Mouse (Mus musculus) stomach, adult 2 months (tissue): Measurements from ENCODE around the gene Pard6a. TPM values are rescaled to one million over a fixed set of nuclear protein-coding genes. Genes with fewer than 3 reads are reported as not detected.

ENCODE experiments used
- polyA plus RNA-seq: library from polyadenylated mRNA; depleted of rRNA; stranded (reverse); fragments of >200 nt; gene quantifications from 2 replicates; pipeline ENCODE4 v1.2.3, GENCODE M21; 2012; rRNA removed

Gene Pard6a
- polyA plus RNA-seq: 11.7 and 17.9 TPM in 2 replicates

DNA sequence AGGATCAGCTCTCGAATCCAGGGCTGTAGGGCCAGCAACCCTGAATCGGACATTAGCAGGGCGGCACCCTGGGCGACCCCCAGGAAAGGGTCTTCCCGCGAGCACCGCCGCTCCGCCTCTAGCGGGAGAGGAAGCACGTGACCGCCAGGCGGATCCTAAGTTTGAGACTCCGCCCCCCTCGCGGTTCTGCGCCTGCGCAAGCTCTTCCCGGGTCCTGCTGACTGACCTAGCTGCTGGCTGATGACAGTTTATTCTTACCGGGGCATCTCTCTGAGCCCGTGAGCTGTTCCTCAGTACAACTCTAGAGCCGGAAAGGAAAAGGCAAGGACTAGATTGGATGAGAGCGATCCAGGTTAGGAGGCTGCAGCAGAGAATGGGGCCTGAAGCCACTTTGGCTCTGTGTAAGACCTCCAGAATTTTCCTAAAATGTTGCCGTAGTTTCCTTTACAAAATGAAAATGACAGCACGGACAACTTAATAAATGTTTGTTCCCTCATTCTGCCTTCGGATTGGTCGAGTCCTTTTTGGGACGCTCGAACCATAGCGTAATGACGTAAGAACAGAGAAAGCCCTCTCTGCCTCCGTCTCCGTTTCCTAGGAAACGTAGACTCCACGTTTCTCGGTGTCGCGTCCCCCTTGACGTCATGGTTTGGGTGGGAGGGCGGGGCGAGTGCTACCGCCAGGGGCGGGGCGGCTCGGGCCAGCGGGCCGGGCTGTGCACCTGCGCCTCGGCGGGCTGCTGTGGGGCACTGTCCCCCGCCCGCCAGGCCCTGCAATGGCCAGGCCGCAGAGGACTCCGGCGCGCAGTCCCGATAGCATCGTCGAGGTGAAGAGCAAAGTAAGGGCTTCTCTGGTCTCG lies at the start of gene Pard6a, which contains the start of gene Acd:
TSS of gene Pard6a (plus strand) at position 183 of the 859 bp plus-strand sequence.
TSS of gene Acd (minus strand) at position 137 of the 859 bp plus-strand sequence.

DNA sequence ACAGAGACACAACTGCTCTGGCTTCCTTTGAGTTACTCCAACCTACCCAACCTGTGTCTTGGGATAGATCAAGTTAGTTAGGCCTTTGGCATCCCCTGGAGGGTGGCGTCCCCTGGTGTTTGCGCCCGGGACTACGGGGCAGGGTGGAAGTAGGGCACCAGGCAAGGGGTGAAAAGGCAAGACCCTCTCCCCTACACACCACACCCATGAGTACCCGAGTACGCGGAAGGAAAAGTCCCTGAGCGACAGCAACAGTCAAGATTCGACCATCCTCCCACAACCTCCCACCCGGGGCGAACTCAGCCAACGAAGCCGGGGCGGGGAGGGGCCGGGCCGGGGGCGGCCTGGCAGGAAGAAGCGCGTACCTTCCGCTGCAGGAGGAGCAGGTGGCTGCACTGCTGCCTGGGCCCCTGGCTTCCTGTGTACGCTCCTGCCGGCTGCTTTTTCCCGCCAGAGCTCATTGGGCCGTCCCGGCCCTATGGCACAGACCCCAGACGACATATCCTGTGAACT lies 15.1 kb upstream of the Pard6a start, which contains the start of gene Carmil2:
TSS of gene Carmil2 (plus strand) at position 479 of the 513 bp plus-strand sequence.

DNA sequence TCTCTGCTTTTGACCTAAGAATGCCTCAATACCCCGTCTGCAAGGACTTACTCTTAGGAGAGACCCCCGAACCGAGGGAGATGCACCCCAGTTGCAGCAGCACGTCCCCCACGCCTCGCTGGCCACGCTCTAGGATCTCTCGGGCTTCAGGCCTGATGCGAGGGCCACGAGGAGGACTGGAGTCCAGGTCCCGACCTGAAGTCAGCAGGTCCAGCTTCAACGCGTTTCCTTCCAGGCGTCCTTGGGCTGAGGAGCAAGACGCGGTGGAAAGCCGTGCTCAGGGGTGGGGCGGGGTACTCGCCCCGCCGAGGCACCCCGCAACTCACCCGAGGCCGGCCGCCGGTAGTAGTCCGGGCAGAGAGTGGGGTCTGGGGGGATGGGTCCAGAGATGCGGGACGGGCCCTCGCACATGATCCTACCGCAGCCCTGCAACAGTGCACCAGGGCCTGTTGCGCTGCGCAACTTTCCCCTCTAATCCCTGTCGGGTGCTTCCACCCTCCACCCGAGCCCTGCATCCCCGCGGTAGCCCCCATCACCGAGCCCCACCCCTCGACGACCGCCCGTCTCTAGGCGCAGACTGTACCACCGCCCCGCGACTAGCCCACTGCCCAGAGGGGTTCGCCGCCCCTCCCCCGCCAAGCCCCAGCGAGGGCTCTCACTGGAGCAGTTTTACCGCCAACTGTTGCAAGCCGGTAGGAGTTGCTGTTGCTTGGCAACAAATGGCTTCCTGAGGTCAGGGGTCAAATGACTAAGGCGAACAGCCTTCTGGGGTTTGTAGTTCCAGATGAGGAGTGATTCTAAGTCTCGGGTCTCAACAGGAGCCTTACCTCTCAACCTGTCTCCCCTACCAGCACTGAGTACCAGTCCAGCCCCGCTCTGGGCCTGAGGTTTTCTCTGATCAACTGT lies 6.8 kb downstream of the Pard6a start, which contains the start of the genes 4933405L10Rik and Enkd1:
TSS of gene 4933405L10Rik (plus strand) at position 158 of the 906 bp plus-strand sequence.
TSS of gene Enkd1 (minus strand) at position 713 of the 906 bp plus-strand sequence.

Other genes starting within 250 kb of the Pard6a start
- gene Tppp3, start 229.6 kb upstream of the Pard6a start, polyA plus RNA-seq: 112 and 143 TPM in 2 replicates
- 35.4 and 36.1 TPM in 2 replicates for gene Zdhhc1, start 204.2 kb upstream of the Pard6a start, polyA plus RNA-seq
- gene Hsd11b2, start 182.4 kb upstream of the Pard6a start, polyA plus RNA-seq: 3.3 and 3.7 TPM in 2 replicates
- 44.6 and 47.3 TPM in 2 replicates for gene Atp6v0d1, start 135.1 kb upstream of the Pard6a start, polyA plus RNA-seq
- gene Ripor1, start 95.9 kb upstream of the Pard6a start, polyA plus RNA-seq: 12.1 and 15.4 TPM in 2 replicates
- gene Ctcf, start 64.6 kb upstream of the Pard6a start, polyA plus RNA-seq: 3.0 and 5.4 TPM in 2 replicates
- 0.28 and 0.55 TPM in 2 replicates for gene Agrp, start 63.8 kb upstream of the Pard6a start, polyA plus RNA-seq
- gene Carmil2, start 14.9 kb upstream of the Pard6a start, polyA plus RNA-seq: 0.63 and 0.81 TPM in 2 replicates
- gene Acd, start within 50 bp of the Pard6a start, polyA plus RNA-seq: 26.4 and 27.8 TPM in 2 replicates
- gene 4933405L10Rik, start 6.5 kb downstream of the Pard6a start, polyA plus RNA-seq: 0.09 TPM in 1 of 2 replicates, not detected in the other
- 5.2 and 5.7 TPM in 2 replicates for gene Enkd1, start 7.1 kb downstream of the Pard6a start, polyA plus RNA-seq
- gene Gfod2, start 57.5 kb downstream of the Pard6a start, polyA plus RNA-seq: 5.3 and 5.6 TPM in 2 replicates
- 10.5 and 10.6 TPM in 2 replicates for gene Ranbp10, start 126.2 kb downstream of the Pard6a start, polyA plus RNA-seq
- not detected in 2 replicates for gene Tsnaxip1, start 126.6 kb downstream of the Pard6a start, polyA plus RNA-seq
- 6.6 and 6.7 TPM in 2 replicates for gene Cenpt, start 152.1 kb downstream of the Pard6a start, polyA plus RNA-seq
- 26.9 and 36.7 TPM in 2 replicates for gene Thap11, start 154.0 kb downstream of the Pard6a start, polyA plus RNA-seq
- gene Nutf2, start 159.4 kb downstream of the Pard6a start, polyA plus RNA-seq: 2.5 and 9.7 TPM in 2 replicates
- 29.6 and 40.6 TPM in 2 replicates for gene Edc4, start 179.7 kb downstream of the Pard6a start, polyA plus RNA-seq
- 1.5 and 2.0 TPM in 2 replicates for gene Nrn1l, start 192.4 kb downstream of the Pard6a start, polyA plus RNA-seq
- 13.3 and 13.9 TPM in 2 replicates for gene Pskh1, start 199.3 kb downstream of the Pard6a start, polyA plus RNA-seq
- gene Ctrl, start 232.7 kb downstream of the Pard6a start, polyA plus RNA-seq: 0.86 and 1.3 TPM in 2 replicates
- 56.1 and 73.9 TPM in 2 replicates for gene Psmb10, start 237.3 kb downstream of the Pard6a start, polyA plus RNA-seq
- gene Lcat, start 242.2 kb downstream of the Pard6a start, polyA plus RNA-seq: 1.1 and 1.5 TPM in 2 replicates